ENCODE assay signal across 9 mouse cellular contexts in genomic region chr9:84281610-84282009, GRCm38 (mm10).
DNase-seq lines count a peak whose midpoint lies in the region; ATAC-seq and TF ChIP-seq lines count a peak whose summit lies in the region.
"Had no signal": no experiment of that assay in that cellular context is flagged by ENCODE, and none has a peak within 500 bp of the region (broad histone marks: within the 10 kb centered on the region; RNA-seq: fewer than 3 reads in every experiment).

No protein-coding gene starts in this region.

- no peaks in the 10 kb centered on the region for H3K36me3 ChIP-seq in midbrain, embryonic 14.5 days (ENCODE audit: control insufficient read depth, insufficient read depth, low read length)
- H3K36me3 ChIP-seq in midbrain, embryonic 15.5 days (replicated peaks), result no peaks in the 10 kb centered on the region
- no peaks in the 10 kb centered on the region for H3K36me3 ChIP-seq in hindbrain, postnatal 0 days (ENCODE audit: insufficient read depth, low read length)
- H3K36me3 ChIP-seq in neural tube, embryonic 15.5 days, result no peaks in the 10 kb centered on the region

- no peak overlapping the region for H3K27ac ChIP-seq in midbrain, embryonic 14.5 days (replicated peaks; ENCODE audit: low read depth, low read length)
- no peak overlapping the region for H3K27ac ChIP-seq in midbrain, embryonic 15.5 days
- no peak overlapping the region for H3K27ac ChIP-seq in hindbrain, postnatal 0 days
- no peak overlapping the region; the same call in 1 of the 2 replicates for H3K27ac ChIP-seq in neural tube, embryonic 15.5 days (replicated peaks)

- peaks cover 10% of the 10 kb centered on the region; the same call in 1 of the 2 replicates for H3K4me1 ChIP-seq in midbrain, embryonic 14.5 days (ENCODE audit: control insufficient read depth, insufficient read depth, low read length)
- H3K4me1 ChIP-seq in midbrain, embryonic 15.5 days, result peaks cover 5% of the 10 kb centered on the region; the same call in 1 of the 2 replicates
- no peaks in the 10 kb centered on the region for H3K4me1 ChIP-seq in hindbrain, postnatal 0 days (ENCODE audit: insufficient read depth, low read length)
- H3K4me1 ChIP-seq in neural tube, embryonic 15.5 days, result peaks cover 3% of the 10 kb centered on the region; the same call in 1 of the 2 replicates

- 67% methylated on average over 3 of the region's 3 CpGs for WGBS in midbrain, embryonic 14.5 days
- 53% methylated on average over 3 of the region's 3 CpGs for WGBS in midbrain, embryonic 15.5 days
- WGBS in hindbrain, postnatal 0 days, result 39% methylated on average over 3 of the region's 3 CpGs
- WGBS in neural tube, embryonic 15.5 days, result 56% methylated on average over 3 of the region's 3 CpGs

- no peak overlapping the region for H3K4me3 ChIP-seq in midbrain, embryonic 14.5 days (replicated peaks; ENCODE audit: low read depth, low read length)
- H3K4me3 ChIP-seq in midbrain, embryonic 15.5 days, result no peak overlapping the region
- H3K4me3 ChIP-seq in hindbrain, postnatal 0 days (ENCODE audit: low read length), result no peak overlapping the region
- H3K4me3 ChIP-seq in neural tube, embryonic 15.5 days (replicated peaks), result no peak overlapping the region

- H3K9me3 ChIP-seq in midbrain, embryonic 14.5 days (ENCODE audit: control insufficient read depth, low read length), result no peaks in the 10 kb centered on the region
- no peaks in the 10 kb centered on the region for H3K9me3 ChIP-seq in midbrain, embryonic 15.5 days
- H3K9me3 ChIP-seq in hindbrain, postnatal 0 days (ENCODE audit: low read length), result no peaks in the 10 kb centered on the region
- no peaks in the 10 kb centered on the region for H3K9me3 ChIP-seq in neural tube, embryonic 15.5 days (replicated peaks)

- no peak for ATAC-seq in midbrain, embryonic 14.5 days (ENCODE audit: low FRiP score, low TSS enrichment)
- ATAC-seq in midbrain, embryonic 15.5 days (replicated peaks), result no peak
- peak; percentile 49; the same call in 1 of the 2 replicates for ATAC-seq in hindbrain, postnatal 0 days
- ATAC-seq in neural tube, embryonic 15.5 days (ENCODE audit: low FRiP score), result peak; percentile 55; the same call in 1 of the 2 replicates

- peak; percentile 8 for DNase-seq in cerebellum, postnatal 10 days
- no peak for DNase-seq in cerebellum, postnatal 4 days (ENCODE audit: low spot score in 2 of 2)
- DNase-seq in midbrain, embryonic 14.5 days, result peak; percentile 45
- DNase-seq in hindbrain, postnatal 0 days (ENCODE audit: low spot score), result peak; percentile 60
- DNase-seq in cerebellum, adult 11 months, result no peak
- no peak for DNase-seq in left cerebral cortex, adult 11 months (ENCODE audit: low spot score)
- DNase-seq: adrenal gland, postnatal 14 days had no signal

- no peak overlapping the region for H3K4me2 ChIP-seq in midbrain, embryonic 14.5 days (ENCODE audit: low read length)
- no peak overlapping the region for H3K4me2 ChIP-seq in midbrain, embryonic 15.5 days
- H3K4me2 ChIP-seq in hindbrain, postnatal 0 days (ENCODE audit: low read depth, low read length), result no peak overlapping the region
- H3K4me2 ChIP-seq in neural tube, embryonic 15.5 days, result no peak overlapping the region

- no peak for TF ChIP-seq CTCF in hindbrain, postnatal 0 days (IDR thresholded peaks at IDR 0.05; ENCODE audit: low read depth)

- no peak overlapping the region for H3K9ac ChIP-seq in midbrain, embryonic 14.5 days (replicated peaks; ENCODE audit: low read length)
- H3K9ac ChIP-seq in midbrain, embryonic 15.5 days, result no peak overlapping the region
- H3K9ac ChIP-seq in hindbrain, postnatal 0 days (replicated peaks; ENCODE audit: low read length), result no peak overlapping the region
- H3K9ac ChIP-seq in neural tube, embryonic 15.5 days (replicated peaks), result no peak overlapping the region

- H3K27me3 ChIP-seq in midbrain, embryonic 14.5 days (ENCODE audit: control insufficient read depth, insufficient read depth, low read length), result no peaks in the 10 kb centered on the region
- no peaks in the 10 kb centered on the region for H3K27me3 ChIP-seq in midbrain, embryonic 15.5 days (replicated peaks)
- no peaks in the 10 kb centered on the region for H3K27me3 ChIP-seq in hindbrain, postnatal 0 days (ENCODE audit: insufficient read depth, low read length)
- H3K27me3 ChIP-seq in neural tube, embryonic 15.5 days (replicated peaks), result no peaks in the 10 kb centered on the region

Comparison
In these comparisons a context has a peak if more than half of its experiments do, and no peak if none do; other contexts are left out.
1. DNase-seq: peak in cerebellum, postnatal 10 days (2 of 2), midbrain, embryonic 14.5 days (single experiment) and hindbrain, postnatal 0 days (single experiment); none in cerebellum, postnatal 4 days (0 of 2), cerebellum, adult 11 months (single experiment) and left cerebral cortex, adult 11 months (single experiment).
2. ATAC-seq: peak in hindbrain, postnatal 0 days (single experiment) and neural tube, embryonic 15.5 days (single experiment); none in midbrain, embryonic 14.5 days (single experiment) and midbrain, embryonic 15.5 days (single experiment).